Mouse (Mus musculus): ENCODE measurements around the gene Lhfp. TPM values are rescaled to one million over a fixed set of nuclear protein-coding genes. Genes with fewer than 3 reads are reported as not detected.

The Lhfp gene
- polyA plus RNA-seq, 1 experiment from 2014 or later, result 39.9 TPM

DNA sequence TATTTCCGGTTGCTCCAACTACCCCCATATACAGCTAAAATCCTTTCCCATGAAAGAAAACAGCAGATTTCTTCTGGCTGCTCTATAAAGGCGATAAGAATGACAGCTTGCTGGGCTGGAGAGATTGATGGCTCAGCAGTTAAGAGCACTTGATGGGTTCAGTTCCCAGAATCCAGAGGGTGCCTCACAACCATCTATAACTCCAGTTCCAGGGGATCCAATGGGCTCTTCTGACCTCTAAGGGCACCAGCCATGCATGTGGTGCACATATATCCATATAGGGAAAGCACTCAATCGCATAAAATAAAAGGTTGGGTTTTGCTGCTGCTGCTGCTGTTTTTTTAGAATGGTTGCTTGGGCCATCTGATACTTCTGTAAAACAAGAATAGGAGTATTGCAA is 251.1 kb downstream of the Lhfp start:
- DNase-seq (ENCODE audit: low spot score), result no peak
- Histone ChIP-seq H3K4me2 (ENCODE audit: low read length) (no peak overlapping the region), H3K27me3 (replicated peaks; ENCODE audit: control insufficient read depth, insufficient read depth, low read length) (no peaks in the 10 kb centered on the region), H3K36me3 (ENCODE audit: control insufficient read depth, insufficient read depth, low read length) (no peaks in the 10 kb centered on the region), H3K27ac (ENCODE audit: low read depth) (no peak overlapping the region), H3K4me1 (replicated peaks; ENCODE audit: control insufficient read depth, insufficient read depth, low read length) (peaks cover 15% of the 10 kb centered on the region), H3K4me3 (ENCODE audit: low read depth, low read length) (no peak overlapping the region), H3K9ac (ENCODE audit: low read length) (no peak overlapping the region), H3K9me3 (ENCODE audit: control insufficient read depth, low read length) (0 out of 2 replicates have a peak, but pooled peaks cover 4% of the 10 kb centered on the region)
- 52% methylated on average over 3 of the region's 3 CpGs for WGBS
- ATAC-seq (replicated peaks; ENCODE audit: low FRiP score, low TSS enrichment, low read depth), result no peak

DNA sequence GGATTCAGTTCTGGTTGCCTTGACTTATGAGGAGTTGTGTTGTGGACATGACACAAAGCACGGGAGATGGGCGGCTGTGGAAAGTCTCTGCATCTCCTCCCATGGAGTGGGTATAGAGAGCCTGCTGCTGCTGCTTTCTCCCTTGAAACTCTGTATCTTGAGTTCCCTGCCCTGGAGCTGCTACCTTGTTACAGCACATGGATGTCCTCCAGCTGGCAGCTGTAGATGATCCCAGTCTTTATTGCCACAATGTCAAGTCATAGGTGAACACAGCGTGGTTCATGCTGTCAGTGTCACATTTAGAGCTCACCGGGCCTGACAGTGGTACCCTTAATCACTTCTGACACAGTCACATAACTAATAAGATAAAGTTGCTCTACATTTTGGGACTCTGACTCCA is 251.7 kb downstream of the Lhfp start:
- Histone ChIP-seq H3K9ac (ENCODE audit: low read length) (no peak overlapping the region), H3K4me3 (ENCODE audit: low read depth, low read length) (no peak overlapping the region), H3K4me1 (replicated peaks; ENCODE audit: control insufficient read depth, insufficient read depth, low read length) (peaks cover 15% of the 10 kb centered on the region), H3K27me3 (replicated peaks; ENCODE audit: control insufficient read depth, insufficient read depth, low read length) (no peaks in the 10 kb centered on the region), H3K9me3 (ENCODE audit: control insufficient read depth, low read length) (0 out of 2 replicates have a peak, but pooled peaks cover 4% of the 10 kb centered on the region), H3K36me3 (ENCODE audit: control insufficient read depth, insufficient read depth, low read length) (no peaks in the 10 kb centered on the region), H3K4me2 (ENCODE audit: low read length) (no peak overlapping the region), H3K27ac (ENCODE audit: low read depth) (no peak overlapping the region)
- DNase-seq (ENCODE audit: low spot score), result no peak
- 80% methylated on average over 4 of the region's 4 CpGs for WGBS
- ATAC-seq (replicated peaks; ENCODE audit: low FRiP score, low TSS enrichment, low read depth), result no peak

DNA sequence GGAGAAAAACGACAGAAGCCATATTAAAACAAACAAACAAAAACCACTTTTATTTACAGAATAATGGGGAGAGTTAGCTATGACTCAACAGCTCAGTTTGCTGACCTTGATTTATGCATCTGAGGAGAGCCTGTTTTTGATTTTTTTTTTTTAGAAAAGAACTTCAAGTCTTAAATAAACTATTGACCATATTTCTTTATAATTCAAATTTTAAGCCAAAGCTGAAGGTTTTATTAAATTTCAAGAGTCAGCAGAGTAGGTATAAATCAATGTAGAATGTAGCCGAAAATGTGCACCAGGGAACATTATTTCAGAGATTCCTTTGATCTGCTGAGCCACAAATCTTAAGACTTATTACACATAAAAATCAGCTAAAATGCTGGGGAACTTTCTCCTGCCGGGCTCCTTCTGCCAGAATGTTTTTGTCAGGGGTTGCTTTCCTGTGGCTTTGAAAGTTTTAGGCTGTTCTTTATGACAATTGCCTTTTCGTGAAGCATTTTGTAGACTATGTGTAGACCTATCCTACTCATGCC is 252.6 kb downstream of the Lhfp start:
- H3K4me1 ChIP-seq (replicated peaks; ENCODE audit: control insufficient read depth, insufficient read depth, low read length), result peaks cover 15% of the 10 kb centered on the region
- no peaks in the 10 kb centered on the region for H3K36me3 ChIP-seq (ENCODE audit: control insufficient read depth, insufficient read depth, low read length)
- no peak overlapping the region for H3K27ac ChIP-seq (ENCODE audit: low read depth)
- WGBS, result 49% methylated on average over 4 of the region's 4 CpGs
- 0 out of 2 replicates have a peak, but pooled peaks cover 4% of the 10 kb centered on the region for H3K9me3 ChIP-seq (ENCODE audit: control insufficient read depth, low read length)
- H3K27me3 ChIP-seq (replicated peaks; ENCODE audit: control insufficient read depth, insufficient read depth, low read length), result no peaks in the 10 kb centered on the region
- H3K4me3 ChIP-seq (ENCODE audit: low read depth, low read length), result no peak overlapping the region
- no peak overlapping the region for H3K4me2 ChIP-seq (ENCODE audit: low read length)
- ATAC-seq (replicated peaks; ENCODE audit: low FRiP score, low TSS enrichment, low read depth) (no peak), DNase-seq (ENCODE audit: low spot score) (no peak)
- no peak overlapping the region for H3K9ac ChIP-seq (ENCODE audit: low read length)

DNA sequence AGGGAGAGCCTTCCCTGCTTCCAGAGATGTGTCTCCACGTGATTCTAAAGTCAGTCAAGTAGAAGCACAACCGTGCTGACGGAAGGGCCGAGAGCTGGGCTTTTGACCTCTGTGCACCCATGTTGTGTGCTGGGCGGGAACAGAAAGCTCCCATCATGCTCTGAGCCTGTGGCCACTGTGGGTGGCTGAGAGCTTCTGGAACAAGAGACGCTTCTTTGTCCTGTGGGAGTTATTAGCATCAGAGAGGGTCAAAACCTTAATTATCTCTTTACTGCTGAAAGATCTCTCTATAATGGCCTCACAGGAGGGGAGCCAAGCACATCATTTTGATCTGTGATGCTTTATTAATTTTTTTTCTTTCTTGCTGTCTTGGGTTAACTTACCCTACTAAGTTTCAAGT is 253.5 kb downstream of the Lhfp start:
- WGBS, result 72% methylated on average over 6 of the region's 6 CpGs

DNA sequence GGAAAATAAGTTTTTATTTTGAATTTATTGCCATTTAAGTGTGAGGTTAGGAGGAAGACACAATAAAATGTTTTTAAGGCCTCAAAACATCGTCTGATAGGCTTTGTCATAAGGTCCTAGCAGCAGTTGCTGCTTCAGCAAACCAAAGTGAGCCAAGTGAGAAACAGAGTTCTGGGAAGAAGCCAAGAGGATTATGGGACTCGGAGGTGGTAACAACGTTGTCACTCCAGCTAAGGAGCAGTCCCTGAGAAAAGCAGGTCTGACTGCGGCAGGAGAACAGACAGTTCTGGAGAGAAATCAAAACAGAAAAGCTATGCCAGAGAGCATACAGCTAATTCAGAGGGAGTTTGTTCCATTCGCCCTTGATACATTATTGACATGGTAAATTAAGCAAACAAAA is 260.5 kb downstream of the Lhfp start:
- no peaks in the 10 kb centered on the region for H3K9me3 ChIP-seq (ENCODE audit: control insufficient read depth, low read length)
- no peak for ATAC-seq (replicated peaks; ENCODE audit: low FRiP score, low TSS enrichment, low read depth)
- no peak overlapping the region for H3K4me3 ChIP-seq (ENCODE audit: low read depth, low read length)
- H3K9ac ChIP-seq (ENCODE audit: low read length), result no peak overlapping the region
- H3K4me2 ChIP-seq (ENCODE audit: low read length), result no peak overlapping the region
- no peaks in the 10 kb centered on the region for H3K27me3 ChIP-seq (replicated peaks; ENCODE audit: control insufficient read depth, insufficient read depth, low read length)
- no peak overlapping the region for H3K27ac ChIP-seq (ENCODE audit: low read depth)
- H3K36me3 ChIP-seq (ENCODE audit: control insufficient read depth, insufficient read depth, low read length), result no peaks in the 10 kb centered on the region
- H3K4me1 ChIP-seq (replicated peaks; ENCODE audit: control insufficient read depth, insufficient read depth, low read length), result no peaks in the 10 kb centered on the region
- no peak for DNase-seq (ENCODE audit: low spot score)
- WGBS, result 67% methylated on average over 5 of the region's 5 CpGs

More for the DNA sequence above, 253.5 kb downstream of the Lhfp start:
- ATAC-seq (replicated peaks; ENCODE audit: low FRiP score, low TSS enrichment, low read depth), result no peak
- DNase-seq (ENCODE audit: low spot score), result no peak
- Histone ChIP-seq H3K36me3 (ENCODE audit: control insufficient read depth, insufficient read depth, low read length) (no peaks in the 10 kb centered on the region), H3K27me3 (replicated peaks; ENCODE audit: control insufficient read depth, insufficient read depth, low read length) (no peaks in the 10 kb centered on the region), H3K27ac (ENCODE audit: low read depth) (no peak overlapping the region), H3K9ac (ENCODE audit: low read length) (no peak overlapping the region), H3K4me3 (ENCODE audit: low read depth, low read length) (no peak overlapping the region), H3K4me2 (ENCODE audit: low read length) (no peak overlapping the region), H3K9me3 (ENCODE audit: control insufficient read depth, low read length) (0 out of 2 replicates have a peak, but pooled peaks cover 4% of the 10 kb centered on the region), H3K4me1 (replicated peaks; ENCODE audit: control insufficient read depth, insufficient read depth, low read length) (peaks cover 8% of the 10 kb centered on the region; the same call in 1 of the 2 replicates)

DNA sequence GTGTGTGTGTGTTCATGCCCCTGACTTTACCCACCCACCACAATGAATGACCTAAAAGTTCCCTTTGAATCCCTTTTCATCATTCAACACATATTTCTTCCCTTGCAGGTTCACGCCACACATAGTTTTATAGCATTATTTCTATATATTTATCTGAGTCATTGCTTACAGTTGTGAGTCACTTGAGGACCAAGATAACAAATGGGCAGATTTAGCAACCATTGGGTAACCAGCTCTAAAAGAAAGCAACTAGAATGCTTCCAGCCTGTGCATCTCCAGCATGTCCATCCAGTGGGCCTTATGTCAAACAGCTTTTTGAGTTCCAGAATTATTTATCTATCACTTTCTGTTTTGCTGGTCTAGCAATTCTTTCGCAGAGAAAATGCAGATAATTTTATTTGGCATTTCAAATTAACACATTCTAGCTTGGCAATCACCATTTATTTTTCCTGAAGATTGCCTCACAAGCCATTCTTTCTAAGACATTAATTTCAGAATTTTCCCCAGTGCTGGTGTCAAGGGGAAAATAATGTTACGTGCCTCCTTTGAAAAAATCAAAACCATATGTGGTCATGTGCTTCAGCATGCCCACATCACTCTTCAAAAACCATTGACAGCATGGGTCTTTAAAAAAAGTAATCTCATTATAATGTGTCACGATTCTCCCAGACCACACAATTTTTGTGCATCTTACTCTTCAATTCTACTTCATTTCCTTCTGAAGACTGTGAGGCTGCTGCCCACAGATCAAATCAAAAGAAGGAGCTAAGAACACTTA is 263.0 kb downstream of the Lhfp start:
- no peaks in the 10 kb centered on the region for H3K27me3 ChIP-seq (replicated peaks; ENCODE audit: control insufficient read depth, insufficient read depth, low read length)
- H3K9ac ChIP-seq (ENCODE audit: low read length), result no peak overlapping the region
- no peaks in the 10 kb centered on the region for H3K4me1 ChIP-seq (replicated peaks; ENCODE audit: control insufficient read depth, insufficient read depth, low read length)
- no peaks in the 10 kb centered on the region for H3K36me3 ChIP-seq (ENCODE audit: control insufficient read depth, insufficient read depth, low read length)
- DNase-seq (ENCODE audit: low spot score) (no peak), ATAC-seq (replicated peaks; ENCODE audit: low FRiP score, low TSS enrichment, low read depth) (no peak)
- 83% methylated on average over 4 of the region's 4 CpGs for WGBS
- no peak overlapping the region for H3K4me3 ChIP-seq (ENCODE audit: low read depth, low read length)
- no peak overlapping the region for H3K4me2 ChIP-seq (ENCODE audit: low read length)
- no peaks in the 10 kb centered on the region for H3K9me3 ChIP-seq (ENCODE audit: control insufficient read depth, low read length)
- no peak overlapping the region for H3K27ac ChIP-seq (ENCODE audit: low read depth)

DNA sequence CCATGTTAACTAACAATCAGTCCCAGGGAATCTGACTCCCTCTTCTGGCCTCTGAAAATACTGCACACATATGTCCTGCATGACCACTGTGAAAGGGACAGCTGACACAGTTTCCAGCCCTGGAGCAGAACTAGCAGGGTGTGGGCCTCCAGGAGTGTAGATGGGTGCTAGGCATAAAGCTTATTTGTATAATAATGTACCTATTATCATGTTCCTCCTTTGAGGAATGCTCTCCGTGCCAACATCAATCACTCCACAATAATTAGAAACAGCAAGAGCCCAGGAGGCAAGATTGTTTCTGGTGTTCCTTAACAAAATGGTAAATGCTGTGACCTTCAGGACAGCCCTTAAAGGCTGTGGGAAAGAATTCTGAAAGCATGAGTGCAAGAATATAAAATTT is 264.5 kb downstream of the Lhfp start:
- no peak overlapping the region for H3K4me2 ChIP-seq (ENCODE audit: low read length)
- ATAC-seq (replicated peaks; ENCODE audit: low FRiP score, low TSS enrichment, low read depth), result no peak
- H3K4me3 ChIP-seq (ENCODE audit: low read depth, low read length), result no peak overlapping the region
- H3K4me1 ChIP-seq (replicated peaks; ENCODE audit: control insufficient read depth, insufficient read depth, low read length), result no peaks in the 10 kb centered on the region
- H3K27me3 ChIP-seq (replicated peaks; ENCODE audit: control insufficient read depth, insufficient read depth, low read length), result no peaks in the 10 kb centered on the region
- no peak overlapping the region for H3K9ac ChIP-seq (ENCODE audit: low read length)
- WGBS, result 94% methylated on average over 1 of the region's 1 CpGs
- no peak for DNase-seq (ENCODE audit: low spot score)
- H3K36me3 ChIP-seq (ENCODE audit: control insufficient read depth, insufficient read depth, low read length), result no peaks in the 10 kb centered on the region
- no peaks in the 10 kb centered on the region for H3K9me3 ChIP-seq (ENCODE audit: control insufficient read depth, low read length)
- H3K27ac ChIP-seq (ENCODE audit: low read depth), result no peak overlapping the region

DNA sequence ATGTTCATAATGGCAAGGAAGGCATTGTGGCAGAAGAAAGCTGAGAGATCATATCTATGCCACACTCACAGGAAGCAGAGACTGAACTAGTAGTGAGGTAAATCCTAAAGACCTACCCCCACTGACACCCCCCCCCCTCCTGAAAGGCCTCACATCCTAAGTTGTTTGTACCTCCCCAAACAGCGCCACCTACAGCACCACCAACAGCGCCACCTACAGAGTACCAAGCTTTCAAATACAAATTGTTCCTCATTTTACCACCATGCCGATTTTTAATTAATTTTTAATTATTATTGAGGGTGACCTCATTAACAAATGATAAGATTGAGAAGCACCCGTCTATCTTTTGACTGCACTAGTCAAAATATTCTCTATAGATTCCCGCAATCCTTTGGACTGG is 267.3 kb downstream of the Lhfp start:
- DNase-seq (ENCODE audit: low spot score) (no peak), ATAC-seq (replicated peaks; ENCODE audit: low FRiP score, low TSS enrichment, low read depth) (no peak)
- H3K4me3 ChIP-seq (ENCODE audit: low read depth, low read length), result no peak overlapping the region
- no peaks in the 10 kb centered on the region for H3K27me3 ChIP-seq (replicated peaks; ENCODE audit: control insufficient read depth, insufficient read depth, low read length)
- WGBS, result 64% methylated on average over 5 of the region's 5 CpGs
- no peak overlapping the region for H3K4me2 ChIP-seq (ENCODE audit: low read length)
- H3K4me1 ChIP-seq (replicated peaks; ENCODE audit: control insufficient read depth, insufficient read depth, low read length), result no peaks in the 10 kb centered on the region
- H3K27ac ChIP-seq (ENCODE audit: low read depth), result no peak overlapping the region
- H3K36me3 ChIP-seq (ENCODE audit: control insufficient read depth, insufficient read depth, low read length), result no peaks in the 10 kb centered on the region
- H3K9me3 ChIP-seq (ENCODE audit: control insufficient read depth, low read length), result no peaks in the 10 kb centered on the region
- no peak overlapping the region for H3K9ac ChIP-seq (ENCODE audit: low read length)

DNA sequence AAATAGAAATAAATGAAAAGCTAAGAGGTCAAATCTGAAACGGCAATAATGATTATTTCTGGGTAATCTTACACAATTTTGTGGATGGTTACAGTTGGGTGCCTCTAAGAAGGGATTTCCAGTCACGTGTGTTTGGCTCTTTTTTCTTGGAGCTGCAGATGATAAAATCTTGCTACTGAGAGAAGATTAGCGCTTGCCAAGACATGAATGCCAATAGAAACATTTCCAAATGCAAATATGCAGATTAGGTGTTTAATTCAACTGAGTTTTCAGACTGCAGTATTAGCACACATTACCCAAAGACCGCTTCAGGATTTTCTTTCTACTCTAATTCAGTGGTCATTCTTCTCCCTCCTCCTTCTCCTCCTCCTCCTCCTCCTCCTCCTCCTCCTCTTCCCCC is 268.8 kb downstream of the Lhfp start:
- H3K4me3 ChIP-seq (ENCODE audit: low read depth, low read length), result no peak overlapping the region
- H3K9me3 ChIP-seq (ENCODE audit: control insufficient read depth, low read length), result no peaks in the 10 kb centered on the region
- no peak overlapping the region for H3K4me2 ChIP-seq (ENCODE audit: low read length)
- no peaks in the 10 kb centered on the region for H3K27me3 ChIP-seq (replicated peaks; ENCODE audit: control insufficient read depth, insufficient read depth, low read length)
- no peaks in the 10 kb centered on the region for H3K4me1 ChIP-seq (replicated peaks; ENCODE audit: control insufficient read depth, insufficient read depth, low read length)
- H3K36me3 ChIP-seq (ENCODE audit: control insufficient read depth, insufficient read depth, low read length), result no peaks in the 10 kb centered on the region
- ATAC-seq (replicated peaks; ENCODE audit: low FRiP score, low TSS enrichment, low read depth), result no peak
- no peak overlapping the region for H3K9ac ChIP-seq (ENCODE audit: low read length)
- no peak overlapping the region for H3K27ac ChIP-seq (ENCODE audit: low read depth)
- WGBS, result 73% methylated on average over 4 of the region's 4 CpGs
- no peak for DNase-seq (ENCODE audit: low spot score)
